Mouse (Mus musculus) kidney, adult 2 months (tissue): ENCODE measurements at regions not wholly inside any gene's neighbourhood (a gene's known extent, or its start where the extent isn't known, plus 50 kb on each side); places are given as distances from the start of the nearest gene placed in this dataset.

Experiments used
- CTCF ChIP-seq: fragments of 200-500 bp; conservative IDR thresholded peaks from 2 replicates; pipeline ENCODE4 v1.5.1; 2011; ENCODE audit warnings: low read depth, mild to moderate bottlenecking, control low read depth, low read length, moderate library complexity, mixed read lengths; ENCODE audit not compliant: insufficient read depth, insufficient read length
- POLR2A ChIP-seq: fragments of 200-500 bp; IDR thresholded peaks from one replicate; pipeline ENCODE4 v1.6.1; 2011; ENCODE audit warnings: low read depth, low read length, control low read depth

- TF ChIP-seq CTCF (no peak), POLR2A (no peak)
Measured at GRCm38 (mm10) chr1:141968133-141968532, 1672.3 kb upstream of the B3galt2 start.
